Mouse (Mus musculus) hindbrain, embryonic 13.5 days (tissue): ENCODE data around the gene Tmed10. TPM values are rescaled to one million over a fixed set of nuclear protein-coding genes. Genes with fewer than 3 reads are reported as not detected.

ENCODE experiments used
- ATAC-seq: fragments of 200-750 bp; cut with Nextera tagmentation; 2 replicates; pipeline ENCODE4 v1.8.0; 2017; ENCODE audit warnings: moderate TSS enrichment; ENCODE audit not compliant: low FRiP score
- H3K27ac ChIP-seq: fragments of 300-500 bp; sonication (generic); 2 replicates; pipeline ENCODE4 v1.5.1; 2015; ENCODE audit warnings: inconsistent platforms, mild to moderate bottlenecking, moderate library complexity
- H3K27me3 ChIP-seq: fragments of 300-500 bp; sonication (generic); 2 replicates; pipeline ENCODE4 v1.6.1; 2015; ENCODE audit warnings: mild to moderate bottlenecking, inconsistent platforms
- H3K36me3 ChIP-seq: fragments of 300-500 bp; sonication (generic); 2 replicates; pipeline ENCODE4 v1.6.1; 2015; ENCODE audit warnings: mild to moderate bottlenecking, inconsistent platforms
- H3K4me1 ChIP-seq: fragments of 300-500 bp; sonication (generic); replicated peaks from 2 replicates; pipeline ENCODE4 v1.6.1; 2015; ENCODE audit warnings: inconsistent platforms
- H3K4me2 ChIP-seq: fragments of 300-500 bp; sonication (generic); 2 replicates; pipeline ENCODE4 v1.6.1; 2015; ENCODE audit warnings: inconsistent platforms, mild to moderate bottlenecking, moderate library complexity
- H3K4me3 ChIP-seq: fragments of 300-500 bp; sonication (generic); 2 replicates; pipeline ENCODE4 v1.5.1; 2015; ENCODE audit warnings: mild to moderate bottlenecking, inconsistent platforms
- H3K9ac ChIP-seq: fragments of 300-500 bp; sonication (generic); 2 replicates; pipeline ENCODE4 v1.6.1; 2015; ENCODE audit warnings: mild to moderate bottlenecking, inconsistent platforms
- H3K9me3 ChIP-seq: fragments of 300-500 bp; sonication (generic); 2 replicates; pipeline ENCODE4 v1.6.1; 2016; ENCODE audit warnings: inconsistent platforms
- WGBS: fragments of 180-500 bp; shearing (Covaris S2); methylation state at CpG from one replicate; pipeline ENCODE4 v1.1.7; 2015; 5-methylcytosine and 5-hydroxymethylcytosine counted together
- polyA plus RNA-seq: library from polyadenylated mRNA; unstranded; fragments of >200 nt; fragmentation: Nextera tagmentation; extraction: Ambion mirVana; gene quantifications from 2 replicates; pipeline ENCODE4 v1.2.1, GENCODE M21; 2015

Tmed10 gene
- polyA plus RNA-seq, 1 experiment from 2014 or later, result 198 TPM

GRCm38 (mm10) chr12:85342310-85342709, 32.3 kb downstream of the Tmed10 start:
- no peaks in the 10 kb centered on the region for H3K27me3 ChIP-seq
- no peak overlapping the region for H3K27ac ChIP-seq
- no peaks in the 10 kb centered on the region for H3K9me3 ChIP-seq
- H3K36me3 ChIP-seq, result peaks cover 16% of the 10 kb centered on the region; the same call in 1 of the 2 replicates
- WGBS, result 72% methylated on average over 3 of the region's 4 CpGs
- H3K4me2 ChIP-seq, result no peak overlapping the region
- no peak overlapping the region for H3K4me3 ChIP-seq
- no peak overlapping the region for H3K9ac ChIP-seq
- no peak for ATAC-seq
- H3K4me1 ChIP-seq, result peaks cover 21% of the 10 kb centered on the region

GRCm38 (mm10) chr12:85341131-85341530, 33.5 kb downstream of the Tmed10 start:
- peaks cover 21% of the 10 kb centered on the region for H3K4me1 ChIP-seq
- H3K27ac ChIP-seq, result peak overlapping the region; percentile 64
- peaks cover 18% of the 10 kb centered on the region for H3K36me3 ChIP-seq
- H3K4me3 ChIP-seq, result no peak overlapping the region
- H3K9me3 ChIP-seq, result no peaks in the 10 kb centered on the region
- no peak for ATAC-seq
- 72% methylated on average over 1 of the region's 1 CpGs for WGBS
- no peak overlapping the region for H3K4me2 ChIP-seq
- H3K27me3 ChIP-seq, result no peaks in the 10 kb centered on the region
- no peak overlapping the region for H3K9ac ChIP-seq

- Histone ChIP-seq H3K4me1 (peaks cover 21% of the 10 kb centered on the region), H3K27ac (no peak overlapping the region), H3K9me3 (no peaks in the 10 kb centered on the region), H3K9ac (no peak overlapping the region), H3K4me3 (peak overlapping the region; percentile 95), H3K27me3 (no peaks in the 10 kb centered on the region), H3K4me2 (peak overlapping the region; percentile 77), H3K36me3 (peaks cover 25% of the 10 kb centered on the region)
- no peak for ATAC-seq
- 41% methylated on average over 4 of the region's 4 CpGs for WGBS
Measured at GRCm38 (mm10) chr12:85339947-85340346, 34.7 kb downstream of the Tmed10 start.

- H3K27ac ChIP-seq, result peak within 1 kb of the TSS; percentile 91
- peak within 1 kb of the TSS; percentile 77 for H3K4me2 ChIP-seq
- peaks cover 21% of the 10 kb centered on the region for H3K4me1 ChIP-seq
- peak within 1 kb of the TSS; percentile 95 for H3K4me3 ChIP-seq
- H3K9me3 ChIP-seq, result no peaks in the 10 kb centered on the region
- WGBS, result 0% methylated on average over 36 of the region's 36 CpGs
- peaks cover 27% of the 10 kb centered on the region for H3K36me3 ChIP-seq
- peak; percentile 91 for ATAC-seq
- no peaks in the 10 kb centered on the region for H3K27me3 ChIP-seq
- H3K9ac ChIP-seq, result peak within 1 kb of the TSS; percentile 96
Measured at GRCm38 (mm10) chr12:85339243-85339729, 35.4 kb downstream of the Tmed10 start, which contains the start of gene Nek9. Gene Nek9 (minus strand): TSS chr12:85339362.

DNA sequence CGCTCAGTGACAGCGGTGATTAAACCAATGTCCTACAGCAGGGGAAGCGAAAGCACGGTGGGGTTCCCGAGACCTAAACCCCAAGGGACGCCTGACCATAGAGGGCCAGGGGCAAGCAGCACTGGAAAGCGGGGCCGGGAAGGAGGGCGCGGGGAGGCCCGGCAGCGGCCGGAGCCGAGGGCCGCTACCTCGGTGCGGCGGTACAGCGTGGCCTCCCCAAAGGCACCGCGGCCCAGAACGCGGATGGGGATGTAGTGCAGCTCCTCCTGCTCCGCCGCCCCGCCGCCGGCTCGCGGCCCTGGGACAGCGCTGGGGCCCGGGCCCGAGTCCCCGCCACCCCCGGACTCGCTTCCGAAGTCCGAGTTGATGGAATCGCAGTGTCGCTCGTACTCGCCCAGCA, 35.8 kb downstream of the Tmed10 start:
- WGBS, result under 1% methylated on average over 42 of the region's 42 CpGs
- ATAC-seq, result peak; percentile 75

GRCm38 (mm10) chr12:85337567-85338311, 36.9 kb downstream of the Tmed10 start:
- Histone ChIP-seq H3K27me3 (no peaks in the 10 kb centered on the region), H3K9ac (peak overlapping the region; percentile 96; the same call in 1 of the 2 replicates), H3K4me2 (peak overlapping the region; percentile 77), H3K27ac (no peak overlapping the region), H3K4me3 (peak overlapping the region; percentile 95), H3K4me1 (peaks cover 21% of the 10 kb centered on the region), H3K36me3 (peaks cover 37% of the 10 kb centered on the region), H3K9me3 (no peaks in the 10 kb centered on the region)
- ATAC-seq, result no peak
- WGBS, result 87% methylated on average over 6 of the region's 6 CpGs

More for the DNA sequence above, 35.8 kb downstream of the Tmed10 start:
- peak overlapping the region; percentile 91 for H3K27ac ChIP-seq
- H3K36me3 ChIP-seq, result peaks cover 32% of the 10 kb centered on the region
- H3K4me3 ChIP-seq, result peak overlapping the region; percentile 95
- no peaks in the 10 kb centered on the region for H3K9me3 ChIP-seq
- peak overlapping the region; percentile 96 for H3K9ac ChIP-seq
- H3K27me3 ChIP-seq, result no peaks in the 10 kb centered on the region
- peaks cover 21% of the 10 kb centered on the region for H3K4me1 ChIP-seq
- H3K4me2 ChIP-seq, result peak overlapping the region; percentile 77

DNA sequence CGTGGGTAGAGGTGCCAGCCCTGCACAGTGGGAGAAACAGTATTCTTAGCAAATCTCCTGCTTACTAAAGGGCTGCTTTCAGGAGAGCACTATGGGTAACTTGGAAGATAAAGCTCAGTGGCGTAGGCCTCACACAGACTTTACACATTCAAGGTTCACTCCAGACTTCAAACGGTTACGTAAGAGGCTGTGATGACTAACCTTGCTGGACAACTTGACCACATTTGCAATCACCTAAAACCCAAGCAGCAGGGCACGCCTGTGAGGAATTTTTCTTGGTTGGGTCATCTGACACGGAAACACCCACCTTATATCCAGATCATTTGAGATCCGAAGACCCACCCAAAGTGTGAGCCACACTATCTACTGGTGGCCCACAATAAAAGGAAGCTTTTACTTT, 44.5 kb downstream of the Tmed10 start:
- 94% methylated on average over 7 of the region's 7 CpGs for WGBS
- Histone ChIP-seq H3K4me3 (no peak overlapping the region), H3K27me3 (no peaks in the 10 kb centered on the region), H3K4me1 (no peaks in the 10 kb centered on the region), H3K9ac (no peak overlapping the region), H3K27ac (no peak overlapping the region), H3K36me3 (peaks cover 83% of the 10 kb centered on the region), H3K9me3 (no peaks in the 10 kb centered on the region), H3K4me2 (no peak overlapping the region)
- ATAC-seq, result no peak

GRCm38 (mm10) chr12:85308651-85309050, 66.0 kb downstream of the Tmed10 start:
- Histone ChIP-seq H3K4me2 (no peak overlapping the region), H3K9me3 (no peaks in the 10 kb centered on the region), H3K4me1 (no peaks in the 10 kb centered on the region), H3K27ac (no peak overlapping the region), H3K4me3 (no peak overlapping the region), H3K36me3 (peaks cover 95% of the 10 kb centered on the region), H3K27me3 (no peaks in the 10 kb centered on the region), H3K9ac (no peak overlapping the region)
- WGBS, result 85% methylated on average over 3 of the region's 3 CpGs
- ATAC-seq, result no peak

DNA sequence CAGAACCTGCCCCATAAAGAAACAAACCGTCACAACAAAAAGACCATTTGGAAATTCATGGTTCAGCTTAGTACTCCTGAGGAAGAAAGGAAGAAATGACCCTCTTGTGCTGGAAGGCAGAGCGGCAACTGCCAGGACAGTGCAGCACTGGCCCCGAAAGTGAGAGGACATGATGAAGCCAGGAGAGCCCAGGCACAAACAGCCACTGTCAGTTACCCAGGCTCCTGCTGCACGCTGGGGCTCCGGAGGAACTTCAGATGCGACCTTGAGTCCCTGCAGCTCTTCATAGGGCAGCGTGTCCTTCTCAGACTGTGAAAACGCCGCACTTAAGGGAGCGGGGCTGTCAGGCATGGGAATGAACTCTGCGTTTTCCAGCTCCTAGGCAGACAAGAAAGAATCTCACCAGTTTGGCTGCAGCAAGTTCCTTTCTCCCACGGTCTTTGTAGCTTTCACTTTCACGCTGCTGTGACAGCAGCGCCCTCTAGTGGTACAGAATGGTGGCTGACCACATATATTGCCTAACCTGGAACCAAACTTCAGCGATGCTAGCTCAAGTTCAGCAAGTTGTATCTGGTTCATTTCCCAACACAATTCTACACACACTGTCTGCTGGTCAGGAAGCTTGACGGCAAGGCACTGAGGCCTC, 69.3 kb downstream of the Tmed10 start:
- Histone ChIP-seq H3K9ac (peak overlapping the region; percentile 25; the same call in 1 of the 2 replicates), H3K4me2 (no peak overlapping the region), H3K27me3 (no peaks in the 10 kb centered on the region), H3K27ac (peak overlapping the region; percentile 25; the same call in 1 of the 2 replicates), H3K4me3 (no peak overlapping the region), H3K4me1 (no peaks in the 10 kb centered on the region), H3K9me3 (no peaks in the 10 kb centered on the region), H3K36me3 (peaks cover 94% of the 10 kb centered on the region)
- no peak for ATAC-seq
- WGBS, result 52% methylated on average over 16 of the region's 16 CpGs

DNA sequence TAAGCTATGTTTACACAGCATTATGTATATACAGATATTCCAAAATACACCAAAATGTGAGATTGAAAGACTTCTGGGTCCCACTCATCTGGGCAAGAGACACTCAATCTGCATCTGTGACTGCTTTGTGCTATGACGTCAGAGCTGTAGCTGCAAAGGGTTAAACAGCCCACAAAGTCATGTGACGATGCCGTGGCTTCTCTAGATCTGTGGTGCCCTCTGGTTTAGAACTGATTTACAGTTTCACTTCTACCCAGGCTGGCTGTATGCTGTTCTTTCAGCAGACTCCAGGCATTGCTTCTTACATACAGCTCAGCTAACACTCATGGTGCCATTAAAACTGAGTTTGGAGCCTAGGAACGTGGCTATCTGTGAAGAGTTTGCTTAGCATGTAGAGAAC, 69.9 kb downstream of the Tmed10 start:
- WGBS, result 77% methylated on average over 4 of the region's 4 CpGs
- no peaks in the 10 kb centered on the region for H3K27me3 ChIP-seq
- H3K4me3 ChIP-seq, result no peak overlapping the region
- H3K4me1 ChIP-seq, result no peaks in the 10 kb centered on the region
- peaks cover 94% of the 10 kb centered on the region for H3K36me3 ChIP-seq
- H3K9me3 ChIP-seq, result no peaks in the 10 kb centered on the region
- H3K4me2 ChIP-seq, result no peak overlapping the region
- ATAC-seq, result no peak
- H3K27ac ChIP-seq, result no peak overlapping the region
- H3K9ac ChIP-seq, result peak overlapping the region; percentile 25; the same call in 1 of the 2 replicates

DNA sequence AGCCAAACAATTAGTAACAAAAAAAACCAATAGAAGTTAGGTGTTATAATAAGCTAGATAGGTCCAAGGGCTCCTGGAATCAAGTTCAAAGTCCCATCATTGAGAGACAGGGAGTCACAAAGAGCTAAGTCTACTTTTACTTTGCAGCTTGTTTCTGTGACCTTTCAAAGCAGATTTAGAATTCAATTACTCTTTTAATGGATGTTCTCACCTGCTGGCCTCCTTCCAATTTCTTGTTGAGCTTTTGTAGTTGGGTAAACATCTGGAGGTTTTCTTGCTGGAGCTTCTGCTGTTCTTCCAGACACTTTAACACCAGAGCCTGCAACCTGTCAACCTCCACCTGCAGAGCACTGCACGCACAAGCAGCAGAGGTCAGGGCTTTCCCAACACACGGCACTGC, 71.4 kb downstream of the Tmed10 start:
- peaks cover 95% of the 10 kb centered on the region for H3K36me3 ChIP-seq
- WGBS, result 79% methylated on average over 2 of the region's 2 CpGs
- H3K9ac ChIP-seq, result no peak overlapping the region
- H3K27ac ChIP-seq, result no peak overlapping the region
- H3K4me1 ChIP-seq, result no peaks in the 10 kb centered on the region
- no peaks in the 10 kb centered on the region for H3K9me3 ChIP-seq
- H3K27me3 ChIP-seq, result no peaks in the 10 kb centered on the region
- no peak overlapping the region for H3K4me3 ChIP-seq
- no peak overlapping the region for H3K4me2 ChIP-seq
- ATAC-seq, result no peak

DNA sequence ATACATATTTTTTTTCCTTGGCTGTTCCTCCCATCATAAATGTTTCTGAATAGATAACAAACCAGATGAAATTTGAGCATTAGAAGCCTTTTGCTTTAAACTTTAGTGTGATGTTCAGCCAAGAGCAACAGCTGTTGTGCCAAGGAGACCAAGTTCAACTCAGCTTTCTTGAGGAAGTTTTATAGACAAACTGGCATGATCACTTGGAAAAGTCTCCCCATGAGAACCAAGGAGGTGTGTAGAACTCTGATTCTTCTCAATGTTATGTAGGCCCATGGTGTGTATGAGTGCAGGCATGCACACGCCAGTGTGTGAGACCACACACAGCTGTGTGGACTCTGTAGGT, 75.8 kb downstream of the Tmed10 start:
- Histone ChIP-seq H3K9me3 (peaks cover 12% of the 10 kb centered on the region), H3K4me2 (no peak overlapping the region), H3K27ac (no peak overlapping the region), H3K27me3 (no peaks in the 10 kb centered on the region), H3K4me1 (no peaks in the 10 kb centered on the region), H3K9ac (no peak overlapping the region), H3K4me3 (no peak overlapping the region), H3K36me3 (peaks cover 59% of the 10 kb centered on the region)
- WGBS, result 94% methylated on average over 1 of the region's 1 CpGs
- ATAC-seq, result no peak
